Mouse (Mus musculus) thymus, adult 2 months (tissue): ENCODE measurements around the gene Foxs1. TPM values are rescaled to one million over a fixed set of nuclear protein-coding genes. Genes with fewer than 3 reads are reported as not detected.

Source experiments
- DNase-seq: peaks from one replicate; pipeline ENCODE4 v3.0.0; 2021
- H3K27ac ChIP-seq: fragments of 200-500 bp; 2 replicates; pipeline ENCODE4 v1.5.1; 2012; ENCODE audit warnings: low read length, control low read depth; ENCODE audit not compliant: control insufficient read depth, insufficient read depth
- H3K27me3 ChIP-seq: fragments of 200-500 bp; 2 replicates; pipeline ENCODE4 v1.6.1; 2012; ENCODE audit warnings: mild to moderate bottlenecking, low read length, moderate library complexity, mixed read lengths; ENCODE audit not compliant: control insufficient read depth, insufficient read depth
- H3K36me3 ChIP-seq: fragments of 200-500 bp; 2 replicates; pipeline ENCODE4 v1.6.1; 2012; ENCODE audit warnings: mild to moderate bottlenecking, low read length, moderate library complexity; ENCODE audit not compliant: control insufficient read depth, insufficient read depth
- H3K4me1 ChIP-seq: fragments of 200-500 bp; replicated peaks from 2 replicates; pipeline ENCODE4 v1.6.1; 2012; ENCODE audit warnings: low read length; ENCODE audit not compliant: control insufficient read depth, insufficient read depth
- H3K4me3 ChIP-seq: fragments of 200-500 bp; 2 replicates; pipeline ENCODE4 v1.5.1; 2012; ENCODE audit warnings: mild to moderate bottlenecking, low read length, control low read depth, moderate library complexity; ENCODE audit not compliant: control insufficient read depth, insufficient read depth
- CTCF ChIP-seq: fragments of 200-500 bp; IDR thresholded peaks from 2 replicates; pipeline ENCODE4 v1.5.1; 2012; ENCODE audit warnings: mild to moderate bottlenecking, control low read depth, low read length, moderate library complexity, borderline replicate concordance; ENCODE audit not compliant: control insufficient read depth, poor library complexity, insufficient read depth; ENCODE audit errors: extremely low read depth
- POLR2A ChIP-seq: fragments of 200-500 bp; IDR thresholded peaks from 2 replicates; pipeline ENCODE4 v1.6.1; 2012; ENCODE audit warnings: mild to moderate bottlenecking, low read length, control low read depth, moderate library complexity; ENCODE audit not compliant: control insufficient read depth, poor library complexity, insufficient read depth; ENCODE audit errors: extremely low read depth
- WGBS: fragments of 180-500 bp; shearing (Covaris S2); methylation state at CpG from one replicate; pipeline ENCODE4 v1.1.7; 2018; 5-methylcytosine and 5-hydroxymethylcytosine counted together
- polyA plus RNA-seq: library from polyadenylated mRNA; depleted of rRNA; stranded (reverse); fragments of >200 nt; gene quantifications from 2 replicates; pipeline ENCODE4 v1.2.3, GENCODE M21; 2012

Gene Foxs1
- polyA plus RNA-seq, 1 experiment = 8.6 TPM

DNA sequence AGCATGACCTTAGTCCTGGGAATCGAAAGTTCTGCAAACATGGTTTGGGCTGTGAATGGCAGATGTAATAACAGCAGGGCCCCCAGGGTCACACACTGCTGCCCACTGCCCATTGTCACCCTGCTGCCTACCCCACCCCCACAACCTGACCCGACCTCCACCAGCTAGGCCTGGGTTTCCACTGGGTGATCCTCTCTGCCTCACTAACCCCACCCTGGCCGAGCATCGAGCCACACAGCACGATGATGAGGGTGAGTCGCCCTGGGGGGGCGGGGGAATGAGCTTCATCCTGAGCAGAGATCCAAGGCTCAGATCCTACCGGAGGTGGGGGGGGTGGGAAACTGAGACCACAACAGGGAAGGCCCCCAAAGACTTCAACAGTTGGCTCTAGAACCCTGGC is 8.9 kb downstream of the Foxs1 start:
- no peaks in the 10 kb centered on the region for H3K4me1 ChIP-seq
- H3K4me3 ChIP-seq = no peak overlapping the region
- no peak overlapping the region for H3K27ac ChIP-seq
- TF ChIP-seq CTCF = no peak
- TF ChIP-seq POLR2A = no peak
- no peaks in the 10 kb centered on the region for H3K27me3 ChIP-seq
- no peaks in the 10 kb centered on the region for H3K36me3 ChIP-seq
- no peak for DNase-seq
- 78% methylated on average over 8 of the region's 8 CpGs for WGBS

DNA sequence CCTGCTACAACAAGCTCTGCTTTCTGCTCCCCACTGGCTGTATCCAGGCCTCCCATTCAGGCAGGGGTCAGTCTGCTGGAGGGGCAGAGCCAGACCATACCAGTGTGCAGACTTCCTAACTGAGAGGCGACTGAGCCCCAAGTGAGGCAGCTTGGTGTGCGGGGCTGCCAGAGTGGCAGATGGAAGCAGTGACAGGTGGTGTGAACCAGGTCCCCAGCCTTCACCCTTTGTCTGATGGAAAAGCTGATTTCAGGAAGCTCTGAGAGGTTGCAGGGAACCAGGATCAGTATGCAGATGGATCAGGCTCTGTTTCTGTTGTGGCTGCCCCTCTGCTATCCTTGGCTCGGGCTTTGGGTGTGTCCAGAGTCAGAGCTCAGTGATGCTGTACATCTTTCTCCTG is 9.4 kb downstream of the Foxs1 start:
- DNase-seq = no peak
- Histone ChIP-seq H3K4me3 (no peak overlapping the region), H3K27me3 (no peaks in the 10 kb centered on the region), H3K4me1 (no peaks in the 10 kb centered on the region), H3K36me3 (no peaks in the 10 kb centered on the region), H3K27ac (no peak overlapping the region)
- no peak for TF ChIP-seq CTCF
- TF ChIP-seq POLR2A = no peak
- 94% methylated on average over 3 of the region's 3 CpGs for WGBS

DNA sequence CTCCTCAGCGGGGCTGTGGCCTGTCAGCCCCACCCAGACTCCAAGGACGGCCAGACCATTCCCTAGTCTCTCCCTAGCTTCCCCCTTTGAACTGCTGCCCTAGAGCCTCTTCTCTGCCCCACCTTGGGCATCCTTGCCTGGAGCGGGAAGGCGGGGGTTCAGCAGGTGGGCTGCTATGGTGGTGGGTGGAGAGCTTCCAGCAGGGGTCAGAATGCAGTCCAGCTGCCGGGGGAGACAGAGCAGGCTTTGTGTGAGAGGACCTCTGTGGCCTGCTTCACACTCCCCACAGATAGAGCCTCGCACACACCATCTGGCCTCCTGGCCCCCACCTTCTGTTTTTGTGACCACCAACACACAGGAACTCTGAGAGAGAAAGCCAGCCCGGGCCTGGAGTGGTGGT is 10.6 kb downstream of the Foxs1 start:
- no peaks in the 10 kb centered on the region for H3K4me1 ChIP-seq
- no peaks in the 10 kb centered on the region for H3K27me3 ChIP-seq
- no peak overlapping the region for H3K27ac ChIP-seq
- no peak for TF ChIP-seq POLR2A
- no peak for TF ChIP-seq CTCF
- no peak overlapping the region for H3K4me3 ChIP-seq
- H3K36me3 ChIP-seq = no peaks in the 10 kb centered on the region
- DNase-seq = no peak
- WGBS = 58% methylated on average over 7 of the region's 7 CpGs

DNA sequence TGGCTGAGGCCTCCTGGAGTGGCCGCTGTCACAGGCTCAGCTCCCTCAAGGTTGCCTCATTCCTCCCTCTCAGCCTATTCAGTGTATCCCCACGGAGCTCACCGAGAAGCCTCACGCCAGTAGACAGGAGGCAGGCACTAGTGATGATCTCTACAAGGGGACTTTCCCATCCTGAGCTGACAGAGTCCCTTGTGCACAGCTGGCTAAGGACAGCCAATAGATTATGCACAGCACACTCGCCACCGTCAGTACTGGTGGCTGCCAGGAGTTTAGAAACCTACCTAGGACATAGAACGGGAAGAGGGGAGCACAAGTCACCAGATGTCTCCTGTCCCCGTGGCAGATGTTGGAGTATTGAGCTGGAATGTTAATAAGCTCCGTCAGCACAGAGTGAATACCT is 15.3 kb downstream of the Foxs1 start:
- TF ChIP-seq CTCF = no peak
- TF ChIP-seq POLR2A = no peak
- WGBS = 89% methylated on average over 9 of the region's 9 CpGs

DNA sequence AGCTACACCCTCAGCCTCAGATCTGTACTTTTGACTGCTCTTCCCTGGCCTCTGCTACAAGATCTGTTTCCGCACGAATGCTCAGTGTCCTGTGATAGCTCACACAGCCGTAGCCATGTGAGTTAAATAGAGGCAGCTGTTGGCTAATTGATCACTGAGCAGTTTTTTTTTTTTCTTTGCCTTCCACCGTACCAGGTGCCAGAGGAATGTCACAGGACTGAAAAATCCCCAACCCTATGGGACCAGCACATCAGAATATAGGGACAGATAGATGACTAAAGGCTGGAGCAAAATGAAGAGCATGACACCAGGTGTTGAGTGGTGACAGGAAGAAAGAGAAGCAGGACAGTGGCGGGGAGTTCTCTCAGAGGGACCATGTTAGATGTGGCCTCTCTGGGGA is 16.9 kb downstream of the Foxs1 start:
- 73% methylated on average over 5 of the region's 5 CpGs for WGBS

More for the DNA sequence above, 15.3 kb downstream of the Foxs1 start:
- no peaks in the 10 kb centered on the region for H3K36me3 ChIP-seq
- H3K4me1 ChIP-seq = no peaks in the 10 kb centered on the region
- no peaks in the 10 kb centered on the region for H3K27me3 ChIP-seq
- H3K4me3 ChIP-seq = no peak overlapping the region
- DNase-seq = no peak
- no peak overlapping the region for H3K27ac ChIP-seq

DNA sequence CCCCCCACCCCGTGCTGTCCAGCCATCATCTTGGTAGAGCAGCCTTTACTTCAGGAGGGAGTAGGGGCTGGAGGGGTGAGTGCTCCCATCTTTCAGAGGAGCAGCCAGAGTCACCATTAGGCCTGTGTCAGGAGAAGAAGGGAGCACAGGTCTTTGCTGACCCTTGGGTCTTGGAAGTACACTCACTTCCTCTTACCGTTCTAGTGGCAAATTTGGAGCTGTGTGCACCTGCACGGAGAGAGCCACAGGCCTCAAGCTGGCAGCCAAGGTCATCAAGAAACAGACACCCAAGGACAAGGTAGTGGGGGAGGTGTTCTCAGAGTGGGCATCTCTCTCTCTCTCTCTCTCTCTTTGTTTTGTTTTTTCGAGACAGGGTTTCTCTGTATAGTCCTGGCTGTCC is 17.6 kb downstream of the Foxs1 start:
- Histone ChIP-seq H3K27ac (no peak overlapping the region), H3K4me1 (no peaks in the 10 kb centered on the region), H3K27me3 (no peaks in the 10 kb centered on the region; the same call in 1 of the 2 replicates), H3K36me3 (no peaks in the 10 kb centered on the region), H3K4me3 (no peak overlapping the region)
- DNase-seq = no peak
- no peak for TF ChIP-seq CTCF
- TF ChIP-seq POLR2A = no peak
- WGBS = 38% methylated on average over 4 of the region's 4 CpGs

More for the DNA sequence above, 16.9 kb downstream of the Foxs1 start:
- Histone ChIP-seq H3K27ac (no peak overlapping the region), H3K4me3 (no peak overlapping the region), H3K27me3 (no peaks in the 10 kb centered on the region; the same call in 1 of the 2 replicates), H3K4me1 (no peaks in the 10 kb centered on the region), H3K36me3 (no peaks in the 10 kb centered on the region)
- no peak for DNase-seq
- no peak for TF ChIP-seq POLR2A
- no peak for TF ChIP-seq CTCF
